Mouse (Mus musculus): ENCODE results near the gene Gm14409. TPM values are rescaled to one million over a fixed set of nuclear protein-coding genes. Genes with fewer than 3 reads are reported as not detected.

Gene Gm14409
- not detected in 4 replicates for total RNA-seq (2023; ENCODE audit: inconsistent age)

GRCm38 (mm10) chr2:177266936-177267335 is at the start of gene Gm14409:
Gene Gm14409 (minus strand): TSS chr2:177267036.

Other genes starting within 250 kb of the Gm14409 start
- gene Gm14401, start 192.7 kb downstream of the Gm14409 start, total RNA-seq (2023; ENCODE audit: inconsistent age): not detected in 4 replicates
- 3.1 to 7.3 TPM (median 5.4 TPM) in 3 of 4 replicates, not detected in the other for gene Gm14410, start 60.6 kb downstream of the Gm14409 start, total RNA-seq (2023; ENCODE audit: inconsistent age)
- gene Gm14412, start 57.3 kb upstream of the Gm14409 start, total RNA-seq (2023; ENCODE audit: inconsistent age): not detected in 4 replicates
- gene Gm14418, start 131.3 kb upstream of the Gm14409 start, total RNA-seq (2023; ENCODE audit: inconsistent age): 0.55 to 3.1 TPM (median 2.0 TPM) in 4 replicates
- 1.5 to 2.9 TPM (median 2.3 TPM) in 4 replicates for gene Zfp970, start 197.7 kb upstream of the Gm14409 start, total RNA-seq (2023; ENCODE audit: inconsistent age)
- gene Gm14403, start 231.2 kb upstream of the Gm14409 start, total RNA-seq (2023; ENCODE audit: inconsistent age): 2.1 to 4.7 TPM (median 3.3 TPM) in 4 replicates